Mouse (Mus musculus): ENCODE results near the gene Ets1.
A peak's percentile ranks its signal among the peaks of the same experiment; 100 is the strongest.

Gene Ets1

GRCm38 (mm10) chr9:32635627-32636385 lies at the start of gene Ets1:
Gene Ets1 (plus strand): TSS chr9:32636221.
- DNase-seq (ENCODE audit: low read depth, low spot score), result no peak

- peak; percentile 12 for DNase-seq (ENCODE audit: low read depth, low spot score)
Measured at GRCm38 (mm10) chr9:32589900-32590299, 46.1 kb upstream of the Ets1 start.

GRCm38 (mm10) chr9:32590571-32590970 lies 45.5 kb upstream of the Ets1 start:
- no peak for DNase-seq (ENCODE audit: low read depth, low spot score)

GRCm38 (mm10) chr9:32591732-32592582 lies 44.1 kb upstream of the Ets1 start:
- peak; percentile 67 for DNase-seq (ENCODE audit: low read depth, low spot score)

GRCm38 (mm10) chr9:32592583-32592890 lies 43.5 kb upstream of the Ets1 start:
- DNase-seq (ENCODE audit: low read depth, low spot score), result no peak

- DNase-seq (ENCODE audit: low read depth, low spot score), result no peak
Measured at GRCm38 (mm10) chr9:32593816-32594215, 42.2 kb upstream of the Ets1 start.

- DNase-seq (ENCODE audit: low read depth, low spot score), result no peak
Measured at GRCm38 (mm10) chr9:32594346-32594745, 41.7 kb upstream of the Ets1 start.

- no peak for DNase-seq (ENCODE audit: low read depth, low spot score)
Measured at GRCm38 (mm10) chr9:32595076-32595820, 40.8 kb upstream of the Ets1 start.

- DNase-seq (ENCODE audit: low read depth, low spot score), result no peak
Measured at GRCm38 (mm10) chr9:32596366-32596765, 39.7 kb upstream of the Ets1 start.

- no peak for DNase-seq (ENCODE audit: low read depth, low spot score)
Measured at GRCm38 (mm10) chr9:32601953-32602352, 34.1 kb upstream of the Ets1 start.

GRCm38 (mm10) chr9:32603097-32603496 lies 32.9 kb upstream of the Ets1 start:
- no peak for DNase-seq (ENCODE audit: low read depth, low spot score)

- no peak for DNase-seq (ENCODE audit: low read depth, low spot score)
Measured at GRCm38 (mm10) chr9:32607218-32607617, 28.8 kb upstream of the Ets1 start.

GRCm38 (mm10) chr9:32608831-32609610 lies 27.0 kb upstream of the Ets1 start:
- no peak for DNase-seq (ENCODE audit: low read depth, low spot score)

- DNase-seq (ENCODE audit: low read depth, low spot score), result no peak
Measured at GRCm38 (mm10) chr9:32610218-32610617, 25.8 kb upstream of the Ets1 start.

- no peak for DNase-seq (ENCODE audit: low read depth, low spot score)
Measured at GRCm38 (mm10) chr9:32610631-32611030, 25.4 kb upstream of the Ets1 start.

- no peak for DNase-seq (ENCODE audit: low read depth, low spot score)
Measured at GRCm38 (mm10) chr9:32611340-32611739, 24.7 kb upstream of the Ets1 start.

- DNase-seq (ENCODE audit: low read depth, low spot score), result no peak
Measured at GRCm38 (mm10) chr9:32612426-32612825, 23.6 kb upstream of the Ets1 start.

GRCm38 (mm10) chr9:32612861-32613421 lies 23.1 kb upstream of the Ets1 start:
- DNase-seq (ENCODE audit: low read depth, low spot score), result no peak

GRCm38 (mm10) chr9:32614191-32614590 lies 21.8 kb upstream of the Ets1 start:
- DNase-seq (ENCODE audit: low read depth, low spot score), result no peak

- DNase-seq (ENCODE audit: low read depth, low spot score), result no peak
Measured at GRCm38 (mm10) chr9:32615461-32615860, 20.6 kb upstream of the Ets1 start.

- DNase-seq (ENCODE audit: low read depth, low spot score), result no peak
Measured at GRCm38 (mm10) chr9:32615986-32616385, 20.0 kb upstream of the Ets1 start.

Measured in telencephalon, adult 2 months (tissue).